Mouse (Mus musculus) gastrocnemius, postnatal 25 days (tissue): ENCODE results near the gene Rbfox3. TPM values are rescaled to one million over a fixed set of nuclear protein-coding genes. Genes with fewer than 3 reads are reported as not detected.

Experiments used
- microRNA-seq, 2 experiments: library from miRNA; unstranded; fragments of <30 nt; microRNA quantifications; one replicate each; pipeline ENCODE4 v1.2.0; 2021; ENCODE audit warnings: borderline replicate concordance in 2 of 2
- total RNA-seq, 2 experiments: library from RNA; stranded (reverse); gene quantifications; 1 replicate in 1 of 2; 2 replicates in 1 of 2; pipeline ENCODE4 v1.2.3; 2021

The Rbfox3 gene
- total RNA-seq, 2 experiments from 2014 or later, result 0.16 to 0.28 TPM

Small RNA genes within 50 kb of the gene (microRNA-seq; reads per million reads assigned to microRNA genes)
- 0 reads per million in 2 experiments for gene Gm25040

Other genes starting within 250 kb of the Rbfox3 start
- gene Enpp7, start 76.6 kb upstream of the Rbfox3 start, total RNA-seq, result not detected
- gene Cbx2, start 111.4 kb upstream of the Rbfox3 start, total RNA-seq, result 1 to 10 TPM in 1 of 2 experiments, under 1 TPM in 1; 0.69 to 1.4 TPM
- 1 to 10 TPM; 1.4 to 1.8 TPM for gene Cbx8, start 129.4 kb upstream of the Rbfox3 start, total RNA-seq
- 1 to 10 TPM; 2.4 to 3.5 TPM for gene Cbx4, start 174.6 kb upstream of the Rbfox3 start, total RNA-seq